Mouse (Mus musculus): ENCODE measurements at regions not wholly inside any gene's neighbourhood (a gene's known extent, or its start where the extent isn't known, plus 50 kb on each side); places are given as distances from the start of the nearest gene placed in this dataset.

DNA sequence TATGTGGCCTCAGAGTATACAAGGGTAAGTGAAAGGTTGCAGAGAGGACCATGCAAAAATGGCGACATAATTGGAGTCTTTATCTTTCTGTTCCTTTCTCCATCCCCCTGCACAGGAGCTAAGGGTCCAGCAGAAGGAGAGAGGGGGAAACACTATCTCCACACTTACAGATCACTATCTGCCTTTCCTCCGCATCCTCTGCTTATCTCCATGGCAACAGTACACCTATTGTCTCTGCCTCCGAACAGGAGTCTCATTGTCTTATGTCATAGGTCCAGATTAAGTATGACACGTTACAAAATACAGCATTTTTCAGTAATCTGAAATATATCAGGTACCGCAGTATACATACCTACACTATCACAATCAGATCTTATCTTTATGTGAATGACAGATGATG, 537.9 kb upstream of the BB014433 start:
- no peak for TF ChIP-seq POLR2A (IDR thresholded peaks at IDR 0.05; ENCODE audit: low read depth, low read length)
- TF ChIP-seq CTCF (IDR thresholded peaks at IDR 0.05; ENCODE audit: borderline replicate concordance, insufficient read depth, low read length) = no peak
